Mouse (Mus musculus): ENCODE results near the gene Cwf19l1. TPM values are rescaled to one million over a fixed set of nuclear protein-coding genes. Genes with fewer than 3 reads are reported as not detected.

Gene Cwf19l1
- polyA plus RNA-seq, 1 experiment from 2014 or later = 34.5 TPM

DNA sequence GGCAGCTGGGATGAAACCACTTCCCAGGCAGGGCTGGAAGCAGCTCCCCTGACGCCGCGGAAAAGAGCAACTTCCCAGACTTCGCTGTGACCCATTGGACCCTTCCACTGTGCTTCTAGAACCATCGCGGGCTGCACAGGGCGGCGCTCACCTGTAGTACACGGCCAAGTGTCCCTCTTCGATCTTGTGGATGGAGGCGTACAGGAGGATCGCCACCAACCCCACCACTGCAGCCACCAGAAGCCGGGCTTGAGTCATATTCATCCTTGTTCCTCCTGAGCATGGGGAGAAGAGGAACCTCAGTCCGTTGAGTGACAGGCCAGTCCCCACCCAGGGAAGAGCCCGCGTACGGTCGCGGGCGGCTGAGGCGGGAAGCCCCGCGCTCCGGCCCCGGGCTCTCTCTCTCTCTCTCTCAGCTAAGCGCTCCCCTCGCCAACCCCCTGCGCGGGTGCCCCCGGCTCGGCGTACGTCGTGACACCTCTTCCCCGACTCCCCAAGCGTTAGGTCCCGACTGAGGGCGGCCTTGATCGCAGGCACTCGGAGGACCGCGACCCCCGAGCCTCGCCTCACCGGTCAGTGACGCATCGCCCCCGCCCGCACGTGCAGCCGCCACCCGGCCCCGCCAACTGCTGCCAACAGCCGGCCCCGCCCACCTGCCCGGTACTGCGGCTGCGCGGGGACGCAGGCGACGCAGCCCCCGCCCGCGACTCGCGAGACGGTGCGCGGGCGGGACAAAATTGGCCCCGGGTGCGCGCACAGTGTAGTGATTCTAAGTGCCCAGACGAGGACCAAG is 66.4 kb downstream of the Cwf19l1 start, which contains the start of gene Erlin1:
Gene Erlin1 (minus strand): TSS at position 665 of the 793 bp plus-strand sequence.
- H3K27ac ChIP-seq = peak within 1 kb of the TSS; percentile 88
- under 1% methylated on average over 75 of the region's 75 CpGs for WGBS

DNA sequence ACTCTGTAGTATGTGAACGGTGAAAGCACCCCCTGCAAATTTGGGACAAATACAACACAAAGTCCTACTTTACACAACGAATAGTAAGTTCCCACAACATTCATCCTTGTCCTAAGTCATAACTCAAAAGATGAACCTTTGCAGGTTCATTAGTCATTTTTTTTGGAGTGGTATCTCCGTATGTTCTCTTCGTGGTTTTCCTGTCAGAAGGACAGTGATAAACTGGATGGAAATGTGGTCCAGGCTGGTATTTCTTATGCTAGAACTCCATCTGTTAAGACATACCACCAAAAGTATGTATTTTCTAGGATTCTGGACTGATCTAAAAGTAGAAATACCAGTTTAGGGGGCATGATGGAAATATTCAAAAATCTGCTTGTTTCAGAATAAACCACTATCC is 67.4 kb downstream of the Cwf19l1 start:
- H3K27me3 ChIP-seq (ENCODE audit: insufficient read depth, poor library complexity, severe bottlenecking) = no peaks in the 10 kb centered on the region; the same call in 1 of the 2 replicates
- no peak overlapping the region for H3K27ac ChIP-seq
- H3K36me3 ChIP-seq = peaks cover 15% of the 10 kb centered on the region
- 83% methylated on average over 4 of the region's 4 CpGs for WGBS
- H3K4me3 ChIP-seq = peak overlapping the region; percentile 81
- DNase-seq (ENCODE audit: low spot score) = no peak
- peaks cover 25% of the 10 kb centered on the region for H3K4me1 ChIP-seq (replicated peaks)
- H3K9me3 ChIP-seq = no peaks in the 10 kb centered on the region

More for the DNA sequence above, 66.4 kb downstream of the Cwf19l1 start, which contains the start of gene Erlin1:
- peak; percentile 88 for DNase-seq (ENCODE audit: low spot score)
- Histone ChIP-seq H3K4me1 (replicated peaks) (peaks cover 25% of the 10 kb centered on the region), H3K36me3 (peaks cover 4% of the 10 kb centered on the region), H3K4me3 (peak within 1 kb of the TSS; percentile 81), H3K27me3 (ENCODE audit: insufficient read depth, poor library complexity, severe bottlenecking) (no peaks in the 10 kb centered on the region; the same call in 1 of the 2 replicates), H3K9me3 (no peaks in the 10 kb centered on the region)

DNA sequence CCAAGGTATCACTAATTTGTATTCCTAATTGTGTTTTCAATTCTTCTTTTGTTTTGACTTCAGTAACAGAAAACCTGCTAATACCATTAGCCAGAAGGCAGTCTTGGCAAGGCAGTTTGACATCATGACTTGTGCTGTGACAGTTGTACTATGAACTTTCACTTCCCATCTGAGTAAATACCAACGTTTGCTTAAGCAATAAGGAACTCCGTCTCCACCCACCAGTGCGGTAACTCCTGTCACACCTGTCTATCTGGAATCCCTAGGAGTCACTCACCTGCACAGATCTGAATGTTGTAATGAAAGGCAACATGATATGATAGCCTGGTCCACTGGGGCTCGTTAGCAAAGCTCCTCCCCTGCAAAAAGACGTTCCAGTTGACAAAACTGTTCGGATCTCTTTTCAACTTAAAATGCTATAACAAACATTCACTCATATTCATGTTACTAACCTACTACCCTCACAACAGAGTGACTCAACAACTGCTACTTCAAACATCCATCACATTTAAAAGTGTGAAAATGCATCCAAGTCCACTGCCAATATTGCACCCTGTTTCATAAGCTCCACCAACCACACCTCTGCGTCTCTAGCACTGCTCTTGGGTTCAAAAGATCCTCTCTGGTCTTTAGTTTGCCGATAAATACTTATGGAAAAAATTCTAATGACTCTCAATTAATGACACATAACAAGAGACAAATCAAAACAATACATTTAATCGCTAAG is 68.2 kb downstream of the Cwf19l1 start:
- Histone ChIP-seq H3K27ac (no peak overlapping the region), H3K4me1 (replicated peaks) (peaks cover 25% of the 10 kb centered on the region), H3K4me3 (no peak overlapping the region), H3K36me3 (peaks cover 15% of the 10 kb centered on the region), H3K27me3 (ENCODE audit: insufficient read depth, poor library complexity, severe bottlenecking) (no peaks in the 10 kb centered on the region; the same call in 1 of the 2 replicates), H3K9me3 (no peaks in the 10 kb centered on the region)
- no peak for DNase-seq (ENCODE audit: low spot score)
- WGBS = 84% methylated on average over 9 of the region's 9 CpGs

DNA sequence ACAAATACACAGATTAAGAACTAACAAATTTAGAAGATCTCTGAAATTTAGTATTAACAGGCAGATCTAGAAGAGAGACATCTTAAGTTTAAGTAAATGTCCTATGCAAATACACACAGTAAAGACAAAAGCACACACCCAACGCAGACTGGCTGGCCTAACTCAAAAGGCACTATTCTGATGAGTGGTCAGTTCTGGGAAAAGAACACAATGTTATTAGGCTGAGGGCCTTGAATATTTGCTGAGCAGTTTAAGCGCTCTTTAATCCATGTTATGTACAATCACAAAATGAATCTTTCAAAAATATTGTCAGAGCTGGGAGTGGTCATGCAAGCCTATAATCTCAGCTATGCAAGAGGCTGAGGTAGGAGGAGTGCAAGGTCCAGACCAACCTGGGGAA is 70.9 kb downstream of the Cwf19l1 start:
- H3K9me3 ChIP-seq = no peaks in the 10 kb centered on the region
- WGBS = 92% methylated on average over 2 of the region's 2 CpGs
- no peak overlapping the region for H3K4me3 ChIP-seq
- H3K36me3 ChIP-seq = peaks cover 21% of the 10 kb centered on the region
- H3K27ac ChIP-seq = no peak overlapping the region
- H3K4me1 ChIP-seq (replicated peaks) = peaks cover 20% of the 10 kb centered on the region
- H3K27me3 ChIP-seq (ENCODE audit: insufficient read depth, poor library complexity, severe bottlenecking) = no peaks in the 10 kb centered on the region; the same call in 1 of the 2 replicates
- no peak for DNase-seq (ENCODE audit: low spot score)

DNA sequence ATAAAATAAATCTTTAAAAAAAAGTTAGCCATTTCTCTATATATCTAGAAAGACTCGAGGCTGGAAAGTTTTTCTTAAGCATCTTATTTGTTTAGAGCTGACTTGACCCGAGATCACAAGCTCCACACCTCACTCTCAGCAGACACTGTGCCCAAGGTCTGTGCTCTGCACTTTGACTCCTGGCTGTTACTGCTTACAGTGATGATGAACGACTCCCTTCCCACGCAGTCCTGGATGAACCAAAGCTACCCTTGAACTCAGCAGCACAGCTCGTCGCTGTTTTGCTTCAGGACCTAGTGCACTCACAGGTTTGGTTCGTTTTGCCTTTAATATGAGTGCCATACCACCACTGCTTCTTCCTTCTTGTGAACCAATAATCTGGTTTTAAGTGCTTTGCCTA is 71.9 kb downstream of the Cwf19l1 start:
- no peak for DNase-seq (ENCODE audit: low spot score)
- no peak overlapping the region for H3K4me3 ChIP-seq
- peaks cover 29% of the 10 kb centered on the region for H3K36me3 ChIP-seq
- no peaks in the 10 kb centered on the region for H3K9me3 ChIP-seq
- H3K27me3 ChIP-seq (ENCODE audit: insufficient read depth, poor library complexity, severe bottlenecking) = no peaks in the 10 kb centered on the region; the same call in 1 of the 2 replicates
- WGBS = 94% methylated on average over 7 of the region's 7 CpGs
- H3K4me1 ChIP-seq (replicated peaks) = peaks cover 11% of the 10 kb centered on the region
- no peak overlapping the region for H3K27ac ChIP-seq

DNA sequence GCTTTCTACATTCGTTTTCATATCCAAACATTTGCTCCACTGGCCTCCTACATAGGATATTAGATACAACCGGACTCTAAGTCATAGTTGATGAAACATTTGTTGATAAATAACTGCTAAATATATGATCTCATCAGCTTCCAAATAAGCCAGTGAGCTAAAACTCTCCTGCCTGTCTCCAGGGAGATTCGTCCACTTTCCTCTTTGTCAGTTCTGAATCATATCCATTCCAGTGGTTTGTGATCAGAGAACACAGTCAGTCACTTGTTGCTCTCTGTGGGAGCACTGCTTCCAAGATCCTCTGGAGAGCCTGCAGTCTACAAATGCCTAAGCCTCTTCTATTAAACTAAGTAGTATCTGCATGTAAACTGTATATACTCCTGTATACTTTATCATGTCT is 75.5 kb downstream of the Cwf19l1 start:
- no peak overlapping the region for H3K27ac ChIP-seq
- H3K36me3 ChIP-seq = peaks cover 60% of the 10 kb centered on the region
- no peak overlapping the region for H3K4me3 ChIP-seq
- H3K27me3 ChIP-seq (ENCODE audit: insufficient read depth, poor library complexity, severe bottlenecking) = no peaks in the 10 kb centered on the region
- 88% methylated on average over 3 of the region's 3 CpGs for WGBS
- DNase-seq (ENCODE audit: low spot score) = no peak
- no peaks in the 10 kb centered on the region for H3K9me3 ChIP-seq
- no peaks in the 10 kb centered on the region for H3K4me1 ChIP-seq (replicated peaks)

Other genes with a start within 250 kb of the Cwf19l1 start
- gene Dnmbp, start 195.7 kb downstream of the Cwf19l1 start, polyA plus RNA-seq (2016; fragmentation: Nextera tagmentation; extraction: Ambion mirVana) = 16.2 and 16.4 TPM in 2 replicates
- 0.16 and 0.86 TPM in 2 replicates for gene Cpn1, start 149.3 kb downstream of the Cwf19l1 start, polyA plus RNA-seq (2016; fragmentation: Nextera tagmentation; extraction: Ambion mirVana)
- not detected in 2 replicates for gene Cyp2c23, start 106.7 kb downstream of the Cwf19l1 start, polyA plus RNA-seq (2016; fragmentation: Nextera tagmentation; extraction: Ambion mirVana)
- gene Erlin1, start 66.1 kb downstream of the Cwf19l1 start, polyA plus RNA-seq (2016; fragmentation: Nextera tagmentation; extraction: Ambion mirVana) = 18.5 and 24.3 TPM in 2 replicates
- 40.1 and 45.0 TPM in 2 replicates for gene Chuk, start 28.4 kb downstream of the Cwf19l1 start, polyA plus RNA-seq (2016; fragmentation: Nextera tagmentation; extraction: Ambion mirVana)
- gene Bloc1s2, start 10.6 kb upstream of the Cwf19l1 start, polyA plus RNA-seq (2016; fragmentation: Nextera tagmentation; extraction: Ambion mirVana) = 110 and 118 TPM in 2 replicates
- gene Pkd2l1, start 56.6 kb upstream of the Cwf19l1 start, polyA plus RNA-seq (2016; fragmentation: Nextera tagmentation; extraction: Ambion mirVana) = 0.29 and 0.34 TPM in 2 replicates
- gene Scd3, start 67.4 kb upstream of the Cwf19l1 start, polyA plus RNA-seq (2016; fragmentation: Nextera tagmentation; extraction: Ambion mirVana) = 0.52 and 1.1 TPM in 2 replicates
- gene Scd2, start 157.8 kb upstream of the Cwf19l1 start, polyA plus RNA-seq (2016; fragmentation: Nextera tagmentation; extraction: Ambion mirVana) = 333 and 352 TPM in 2 replicates
- 0.09 TPM in 1 of 2 replicates, not detected in the other for gene Scd4, start 197.2 kb upstream of the Cwf19l1 start, polyA plus RNA-seq (2016; fragmentation: Nextera tagmentation; extraction: Ambion mirVana)